Mouse (Mus musculus) brain, embryonic 14.5 days (tissue): Measurements from ENCODE around the gene Tpgs1.

Source experiments
- CTCF ChIP-seq: fragments of 200-500 bp; IDR thresholded peaks from 2 replicates; pipeline ENCODE4 v1.5.1; 2012; ENCODE audit warnings: inconsistent platforms, mild to moderate bottlenecking, moderate library complexity, borderline replicate concordance; ENCODE audit not compliant: insufficient read depth, insufficient read length; ENCODE audit errors: extremely low read depth
- POLR2A ChIP-seq: fragments of 200-500 bp; IDR thresholded peaks from 2 replicates; pipeline ENCODE4 v1.6.1; 2012; ENCODE audit warnings: mild to moderate bottlenecking, inconsistent platforms, borderline replicate concordance; ENCODE audit not compliant: poor library complexity, insufficient read depth, insufficient read length, severe bottlenecking; ENCODE audit errors: extremely low read depth

DNA sequence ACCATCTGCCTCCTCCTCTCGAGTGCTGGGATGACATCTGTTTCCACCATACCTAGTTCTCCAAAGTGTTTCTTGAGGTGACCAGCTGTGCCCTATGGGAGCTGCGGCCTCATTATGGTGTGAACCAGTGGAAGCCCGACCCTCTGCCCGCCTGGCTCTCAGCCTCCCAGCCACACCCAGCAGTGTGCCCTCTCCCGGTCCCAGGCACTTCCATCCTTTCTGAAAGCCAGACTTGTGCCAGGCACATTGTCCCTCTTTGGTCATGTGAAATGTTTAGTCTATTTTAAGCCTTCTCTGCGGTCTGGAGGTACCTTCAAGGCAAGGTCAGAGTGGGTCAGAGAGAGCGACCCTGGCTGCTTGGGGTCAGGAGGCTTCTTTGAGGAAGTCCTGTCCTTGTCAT, 54.5 kb downstream of the Tpgs1 start:
- TF ChIP-seq CTCF (no peak), POLR2A (no peak)
